Mouse (Mus musculus) lung, postnatal 0 days (tissue): ENCODE results near the gene Jade2.

Experiments used
- CTCF ChIP-seq: IDR thresholded peaks from 2 replicates; pipeline ENCODE4 v1.5.1; 2016; ENCODE audit warnings: antibody characterized with exemption, mild to moderate bottlenecking
- EP300 ChIP-seq: IDR thresholded peaks from 2 replicates; pipeline ENCODE4 v1.6.1; 2016; ENCODE audit warnings: antibody characterized with exemption, mild to moderate bottlenecking, control low read depth

GRCm38 (mm10) chr11:51876943-51877344 is 19.5 kb upstream of the Jade2 start:
- TF ChIP-seq CTCF, result no peak
- TF ChIP-seq EP300, result no peak
